Mouse (Mus musculus) intestine, embryonic 15.5 days (tissue): ENCODE data around the gene Lekr1. TPM values are rescaled to one million over a fixed set of nuclear protein-coding genes. Genes with fewer than 3 reads are reported as not detected.

Source experiments
- ATAC-seq: fragments of 200-750 bp; cut with Nextera tagmentation; 2 replicates; pipeline ENCODE4 v1.8.0; 2017; ENCODE audit warnings: moderate TSS enrichment, moderate library complexity
- H3K27ac ChIP-seq: fragments of 300-500 bp; sonication (generic); 2 replicates; pipeline ENCODE4 v1.5.1; 2015; ENCODE audit warnings: mild to moderate bottlenecking, inconsistent platforms
- H3K27me3 ChIP-seq: fragments of 300-500 bp; sonication (generic); replicated peaks from 2 replicates; pipeline ENCODE4 v1.6.1; 2015; ENCODE audit warnings: inconsistent platforms
- H3K36me3 ChIP-seq: fragments of 300-500 bp; sonication (generic); 2 replicates; pipeline ENCODE4 v1.6.1; 2015; ENCODE audit warnings: inconsistent platforms
- H3K4me1 ChIP-seq: fragments of 300-500 bp; sonication (generic); replicated peaks from 2 replicates; pipeline ENCODE4 v1.6.1; 2015; ENCODE audit warnings: inconsistent platforms
- H3K4me2 ChIP-seq: fragments of 300-500 bp; sonication (generic); replicated peaks from 2 replicates; pipeline ENCODE4 v1.6.1; 2015; ENCODE audit warnings: mild to moderate bottlenecking, inconsistent platforms
- H3K4me3 ChIP-seq: fragments of 300-500 bp; sonication (generic); replicated peaks from 2 replicates; pipeline ENCODE4 v1.5.1; 2015; ENCODE audit warnings: inconsistent platforms
- H3K9ac ChIP-seq: fragments of 300-500 bp; sonication (generic); 2 replicates; pipeline ENCODE4 v1.6.1; 2015; ENCODE audit warnings: inconsistent platforms
- H3K9me3 ChIP-seq: fragments of 300-500 bp; sonication (generic); 2 replicates; pipeline ENCODE4 v1.6.1; 2016; ENCODE audit warnings: inconsistent platforms
- WGBS: fragments of 180-500 bp; shearing (Covaris S2); methylation state at CpG from one replicate; pipeline ENCODE4 v1.1.7; 2015; 5-methylcytosine and 5-hydroxymethylcytosine counted together
- polyA plus RNA-seq: library from polyadenylated mRNA; unstranded; fragments of >200 nt; fragmentation: Nextera tagmentation; extraction: Ambion mirVana; gene quantifications from 2 replicates; pipeline ENCODE4 v1.2.1, GENCODE M21; 2015

Gene Lekr1
- polyA plus RNA-seq, 1 experiment from 2014 or later = 7.5 TPM

- Histone ChIP-seq H3K4me3 (no peak overlapping the region), H3K27ac (no peak overlapping the region), H3K36me3 (no peaks in the 10 kb centered on the region), H3K4me2 (no peak overlapping the region), H3K27me3 (no peaks in the 10 kb centered on the region), H3K9ac (no peak overlapping the region), H3K9me3 (no peaks in the 10 kb centered on the region), H3K4me1 (peaks cover 2% of the 10 kb centered on the region; the same call in 1 of the 2 replicates)
- no peak for ATAC-seq
- 79% methylated on average over 11 of the region's 11 CpGs for WGBS
These were observed 27.1 kb upstream of the Lekr1 start for GRCm38 (mm10) chr3:65638896-65639295.

- H3K27ac ChIP-seq = no peak overlapping the region
These were observed 26.5 kb upstream of the Lekr1 start for GRCm38 (mm10) chr3:65639454-65640014.

GRCm38 (mm10) chr3:65642959-65643358, 23.1 kb upstream of the Lekr1 start:
- WGBS = 81% methylated on average over 2 of the region's 2 CpGs
- Histone ChIP-seq H3K9ac (no peak overlapping the region), H3K4me1 (no peaks in the 10 kb centered on the region; the same call in 1 of the 2 replicates)

More at GRCm38 (mm10) chr3:65639454-65640014, 26.5 kb upstream of the Lekr1 start:
- Histone ChIP-seq H3K9ac (no peak overlapping the region), H3K4me3 (no peak overlapping the region), H3K9me3 (no peaks in the 10 kb centered on the region), H3K27me3 (no peaks in the 10 kb centered on the region), H3K4me2 (no peak overlapping the region), H3K36me3 (no peaks in the 10 kb centered on the region), H3K4me1 (peaks cover 2% of the 10 kb centered on the region; the same call in 1 of the 2 replicates)
- WGBS = 60% methylated on average over 5 of the region's 5 CpGs
- ATAC-seq = no peak

GRCm38 (mm10) chr3:65643654-65644053, 22.4 kb upstream of the Lekr1 start:
- Histone ChIP-seq H3K9ac (no peak overlapping the region), H3K4me2 (no peak overlapping the region)
- 96% methylated on average over 1 of the region's 1 CpGs for WGBS

More at GRCm38 (mm10) chr3:65642959-65643358, 23.1 kb upstream of the Lekr1 start:
- Histone ChIP-seq H3K27me3 (no peaks in the 10 kb centered on the region), H3K9me3 (no peaks in the 10 kb centered on the region), H3K36me3 (no peaks in the 10 kb centered on the region), H3K4me2 (no peak overlapping the region), H3K4me3 (no peak overlapping the region), H3K27ac (no peak overlapping the region)
- no peak for ATAC-seq

GRCm38 (mm10) chr3:65647592-65647991, 18.4 kb upstream of the Lekr1 start:
- no peak for ATAC-seq
- WGBS = 53% methylated on average over 8 of the region's 8 CpGs

More at GRCm38 (mm10) chr3:65643654-65644053, 22.4 kb upstream of the Lekr1 start:
- no peaks in the 10 kb centered on the region; the same call in 1 of the 2 replicates for H3K4me1 ChIP-seq
- H3K4me3 ChIP-seq = no peak overlapping the region
- no peaks in the 10 kb centered on the region for H3K36me3 ChIP-seq
- no peak overlapping the region for H3K27ac ChIP-seq
- ATAC-seq = no peak
- H3K27me3 ChIP-seq = no peaks in the 10 kb centered on the region
- no peaks in the 10 kb centered on the region for H3K9me3 ChIP-seq

GRCm38 (mm10) chr3:65648913-65649312, 17.1 kb upstream of the Lekr1 start:
- Histone ChIP-seq H3K9me3 (no peaks in the 10 kb centered on the region), H3K4me1 (0 out of 2 replicates have a peak, but pooled peaks cover 6% of the 10 kb centered on the region), H3K4me3 (no peak overlapping the region), H3K9ac (no peak overlapping the region), H3K4me2 (no peak overlapping the region), H3K36me3 (no peaks in the 10 kb centered on the region), H3K27ac (no peak overlapping the region), H3K27me3 (no peaks in the 10 kb centered on the region)
- 33% methylated on average over 1 of the region's 1 CpGs for WGBS
- peak; percentile 72 for ATAC-seq

More at GRCm38 (mm10) chr3:65647592-65647991, 18.4 kb upstream of the Lekr1 start:
- Histone ChIP-seq H3K27ac (no peak overlapping the region), H3K9me3 (no peaks in the 10 kb centered on the region), H3K27me3 (no peaks in the 10 kb centered on the region), H3K4me1 (0 out of 2 replicates have a peak, but pooled peaks cover 6% of the 10 kb centered on the region), H3K4me2 (no peak overlapping the region), H3K36me3 (no peaks in the 10 kb centered on the region), H3K4me3 (no peak overlapping the region), H3K9ac (no peak overlapping the region)

GRCm38 (mm10) chr3:65650156-65650815, 15.7 kb upstream of the Lekr1 start:
- Histone ChIP-seq H3K9me3 (no peaks in the 10 kb centered on the region), H3K27ac (no peak overlapping the region), H3K9ac (no peak overlapping the region), H3K4me2 (no peak overlapping the region), H3K4me1 (0 out of 2 replicates have a peak, but pooled peaks cover 6% of the 10 kb centered on the region), H3K36me3 (no peaks in the 10 kb centered on the region), H3K27me3 (no peaks in the 10 kb centered on the region), H3K4me3 (no peak overlapping the region)
- WGBS = 43% methylated on average over 7 of the region's 7 CpGs
- ATAC-seq = no peak

GRCm38 (mm10) chr3:65654541-65655206, 11.4 kb upstream of the Lekr1 start:
- Histone ChIP-seq H3K9ac (no peak overlapping the region), H3K4me2 (no peak overlapping the region), H3K9me3 (no peaks in the 10 kb centered on the region), H3K4me3 (no peak overlapping the region), H3K27me3 (no peaks in the 10 kb centered on the region), H3K4me1 (no peaks in the 10 kb centered on the region), H3K27ac (no peak overlapping the region), H3K36me3 (no peaks in the 10 kb centered on the region)
- no peak for ATAC-seq
- WGBS = 41% methylated on average over 10 of the region's 10 CpGs

GRCm38 (mm10) chr3:65656451-65656850, 9.6 kb upstream of the Lekr1 start:
- Histone ChIP-seq H3K27me3 (no peaks in the 10 kb centered on the region), H3K4me2 (no peak overlapping the region), H3K4me1 (no peaks in the 10 kb centered on the region), H3K27ac (no peak overlapping the region), H3K36me3 (no peaks in the 10 kb centered on the region), H3K4me3 (no peak overlapping the region), H3K9me3 (no peaks in the 10 kb centered on the region), H3K9ac (no peak overlapping the region)
- 74% methylated on average over 7 of the region's 7 CpGs for WGBS
- ATAC-seq = no peak

GRCm38 (mm10) chr3:65656902-65657660, 8.9 kb upstream of the Lekr1 start:
- WGBS = 71% methylated on average over 12 of the region's 12 CpGs

GRCm38 (mm10) chr3:65658081-65658612, 7.9 kb upstream of the Lekr1 start:
- 39% methylated on average over 18 of the region's 18 CpGs for WGBS
- Histone ChIP-seq H3K27ac (0 out of 2 replicates have a peak overlapping the region, but pooled peaks have one; percentile 92), H3K4me1 (no peaks in the 10 kb centered on the region), H3K9ac (peak overlapping the region; percentile 71; the same call in 1 of the 2 replicates), H3K4me2 (peak overlapping the region; percentile 89), H3K9me3 (no peaks in the 10 kb centered on the region), H3K36me3 (no peaks in the 10 kb centered on the region), H3K4me3 (peak overlapping the region; percentile 59), H3K27me3 (no peaks in the 10 kb centered on the region)
- ATAC-seq = no peak

More at GRCm38 (mm10) chr3:65656902-65657660, 8.9 kb upstream of the Lekr1 start:
- ATAC-seq = no peak
- H3K4me3 ChIP-seq = no peak overlapping the region
- no peaks in the 10 kb centered on the region for H3K9me3 ChIP-seq
- no peaks in the 10 kb centered on the region for H3K4me1 ChIP-seq
- H3K36me3 ChIP-seq = no peaks in the 10 kb centered on the region
- H3K9ac ChIP-seq = no peak overlapping the region
- H3K4me2 ChIP-seq = no peak overlapping the region
- no peaks in the 10 kb centered on the region for H3K27me3 ChIP-seq
- H3K27ac ChIP-seq = no peak overlapping the region
